Mouse (Mus musculus) frontal cortex, adult 2 months (tissue): ENCODE results near the gene Wdr20. TPM values are rescaled to one million over a fixed set of nuclear protein-coding genes. Genes with fewer than 3 reads are reported as not detected.
"Not testable (repeated sequence)": the region's sequence is repeated elsewhere in the genome, so short reads cannot be mapped to it uniquely, and the experiment has no call there.

ENCODE experiments used
- DNase-seq, 2 experiments: peaks; one replicate each; pipeline ENCODE4 v3.0.0; 2022; ENCODE audit warnings: low spot score in 1 of 2; ENCODE audit errors: extremely low spot score in 1 of 2
- polyA plus RNA-seq: library from polyadenylated mRNA; depleted of rRNA; stranded (reverse); fragments of >200 nt; gene quantifications from 2 replicates; pipeline ENCODE4 v1.2.3, GENCODE M21; 2012

Gene Wdr20
- polyA plus RNA-seq, 1 experiment, result 25.6 TPM

- no peak for DNase-seq
Measured at GRCm38 (mm10) chr12:110711270-110711669, 26.5 kb upstream of the Wdr20 start.

- DNase-seq, result no peak
Measured at GRCm38 (mm10) chr12:110713784-110714183, 24.0 kb upstream of the Wdr20 start.

- no peak for DNase-seq
Measured at GRCm38 (mm10) chr12:110714215-110714614, 23.5 kb upstream of the Wdr20 start.

- DNase-seq, result no peak
Measured at GRCm38 (mm10) chr12:110716004-110716403, 21.7 kb upstream of the Wdr20 start.

- DNase-seq, result no peak
Measured at GRCm38 (mm10) chr12:110725051-110725450, 12.7 kb upstream of the Wdr20 start.

- no peak for DNase-seq
Measured at GRCm38 (mm10) chr12:110725489-110725888, 12.3 kb upstream of the Wdr20 start.

GRCm38 (mm10) chr12:110726428-110726827 is 11.3 kb upstream of the Wdr20 start:
- DNase-seq, result no peak

GRCm38 (mm10) chr12:110733254-110733653 is 4.5 kb upstream of the Wdr20 start:
- not testable (repeated sequence) for DNase-seq

- DNase-seq, result no peak
Measured at GRCm38 (mm10) chr12:110736641-110737040, 1.1 kb upstream of the Wdr20 start.

GRCm38 (mm10) chr12:110738158-110738921 is 596 bp downstream of the Wdr20 start:
- peak in 1 of 2 experiments; percentile 25 for DNase-seq

- no peak for DNase-seq
Measured at GRCm38 (mm10) chr12:110750770-110751439, 13.2 kb downstream of the Wdr20 start.

- DNase-seq, result no peak
Measured at GRCm38 (mm10) chr12:110752703-110753102, 15.0 kb downstream of the Wdr20 start.

- DNase-seq, result no peak
Measured at GRCm38 (mm10) chr12:110753976-110754375, 16.2 kb downstream of the Wdr20 start.

- DNase-seq, result no peak
Measured at GRCm38 (mm10) chr12:110757161-110757560, 19.4 kb downstream of the Wdr20 start.

- DNase-seq, result no peak
Measured at GRCm38 (mm10) chr12:110758932-110759331, 21.2 kb downstream of the Wdr20 start.

- no peak for DNase-seq
Measured at GRCm38 (mm10) chr12:110762321-110762720, 24.6 kb downstream of the Wdr20 start.

- DNase-seq, result no peak
Measured at GRCm38 (mm10) chr12:110764531-110764930, 26.8 kb downstream of the Wdr20 start.

- DNase-seq, result no peak
Measured at GRCm38 (mm10) chr12:110768562-110768961, 30.8 kb downstream of the Wdr20 start.

- DNase-seq, result no peak
Measured at GRCm38 (mm10) chr12:110769660-110770297, 32.0 kb downstream of the Wdr20 start.

GRCm38 (mm10) chr12:110770479-110771247 is 32.9 kb downstream of the Wdr20 start:
- DNase-seq, result peak in 1 of 2 experiments; percentile 50

- DNase-seq, result no peak
Measured at GRCm38 (mm10) chr12:110771961-110772360, 34.2 kb downstream of the Wdr20 start.
